Mouse (Mus musculus): ENCODE data around the gene Khsrp.

GRCm38 (mm10) chr17:57007137-57007905 is 24.0 kb downstream of the Khsrp start:
- TF ChIP-seq CTCF (IDR thresholded peaks at IDR 0.05; ENCODE audit: control insufficient read depth, insufficient read depth, insufficient read length) (peak; percentile 7), MAX (IDR thresholded peaks at IDR 0.05) (no peak), USF1 (IDR thresholded peaks at IDR 0.05; ENCODE audit: low read depth) (no peak)

All from C2C12 (cell line).